Mouse (Mus musculus): ENCODE measurements around the gene Mbd3l1. TPM values are rescaled to one million over a fixed set of nuclear protein-coding genes. Genes with fewer than 3 reads are reported as not detected.

Gene Mbd3l1
- not detected for polyA plus RNA-seq (2014; fragmentation: Illumina TruSeq; extraction: RNeasy Lipid Tissue Mini Kit (QIAGEN cat#74804); ENCODE audit: low read depth, low replicate concordance)

GRCm38 (mm10) chr9:18478168-18478567 is at the start of gene Mbd3l1, which contains the start of gene Zfp558:
Gene Mbd3l1, plus strand, starts transcription at chr9:18478359.
Gene Zfp558, minus strand, starts transcription at chr9:18478268.

GRCm38 (mm10) chr9:18430354-18430753 is 47.8 kb upstream of the Mbd3l1 start, which contains the start of gene Mbd3l2:
Gene Mbd3l2, plus strand, starts transcription at chr9:18430654.

Other genes starting within 250 kb of the Mbd3l1 start
- gene Chordc1, start 186.2 kb upstream of the Mbd3l1 start, polyA plus RNA-seq (2014; fragmentation: Illumina TruSeq; extraction: RNeasy Lipid Tissue Mini Kit (QIAGEN cat#74804); ENCODE audit: low read depth, low replicate concordance): 38.4 TPM
- 10.5 TPM for gene Naalad2, start 75.4 kb upstream of the Mbd3l1 start, polyA plus RNA-seq (2014; fragmentation: Illumina TruSeq; extraction: RNeasy Lipid Tissue Mini Kit (QIAGEN cat#74804); ENCODE audit: low read depth, low replicate concordance)
- not detected for gene Ubtfl1, start 73.9 kb upstream of the Mbd3l1 start, polyA plus RNA-seq (2014; fragmentation: Illumina TruSeq; extraction: RNeasy Lipid Tissue Mini Kit (QIAGEN cat#74804); ENCODE audit: low read depth, low replicate concordance)
- gene Mbd3l2, start 47.7 kb upstream of the Mbd3l1 start, polyA plus RNA-seq (2014; fragmentation: Illumina TruSeq; extraction: RNeasy Lipid Tissue Mini Kit (QIAGEN cat#74804); ENCODE audit: low read depth, low replicate concordance): not detected
- 0.97 TPM for gene Zfp558, start 91 bp upstream of the Mbd3l1 start, polyA plus RNA-seq (2014; fragmentation: Illumina TruSeq; extraction: RNeasy Lipid Tissue Mini Kit (QIAGEN cat#74804); ENCODE audit: low read depth, low replicate concordance)
- 6.5 TPM for gene Muc16, start 196.2 kb downstream of the Mbd3l1 start, polyA plus RNA-seq (2014; fragmentation: Illumina TruSeq; extraction: RNeasy Lipid Tissue Mini Kit (QIAGEN cat#74804); ENCODE audit: low read depth, low replicate concordance)